Mouse (Mus musculus): ENCODE data around the gene Palb2. TPM values are rescaled to one million over a fixed set of nuclear protein-coding genes. Genes with fewer than 3 reads are reported as not detected.
A peak's percentile ranks its signal among the peaks of the same experiment; 100 is the strongest.

The Palb2 gene
- polyA plus RNA-seq, 2 experiments from 2014 or later: 10.5 to 10.6 TPM

- peak; percentile 53 for ATAC-seq
These were observed 33.6 kb downstream of the Palb2 start for GRCm38 (mm10) chr7:122099222-122099621.

- no peak for ATAC-seq
These were observed 34.8 kb downstream of the Palb2 start for GRCm38 (mm10) chr7:122098009-122098408.

GRCm38 (mm10) chr7:122094564-122095330 is 38.0 kb downstream of the Palb2 start:
- ATAC-seq: no peak

GRCm38 (mm10) chr7:122087195-122087982 is 45.4 kb downstream of the Palb2 start:
- ATAC-seq: no peak

GRCm38 (mm10) chr7:122081071-122081470 is 51.7 kb downstream of the Palb2 start:
- ATAC-seq: no peak

- no peak for ATAC-seq
These were observed 52.8 kb downstream of the Palb2 start for GRCm38 (mm10) chr7:122079798-122080554.

- no peak for ATAC-seq
These were observed 58.4 kb downstream of the Palb2 start for GRCm38 (mm10) chr7:122074374-122074773.

GRCm38 (mm10) chr7:122067517-122068381 is 65.0 kb downstream of the Palb2 start:
- ATAC-seq: no peak

GRCm38 (mm10) chr7:122066945-122067516 is 65.8 kb downstream of the Palb2 start, which contains the start of the genes Ubfd1 and Ears2:
Ubfd1 (plus strand) TSS chr7:122067175.
Ears2 (minus strand) TSS chr7:122067263.
- ATAC-seq: peak; percentile 83

GRCm38 (mm10) chr7:122066102-122066944 is 66.5 kb downstream of the Palb2 start:
- peak; percentile 1 for ATAC-seq

GRCm38 (mm10) chr7:122065656-122066055 is 67.1 kb downstream of the Palb2 start:
- ATAC-seq: no peak

Other genes with a start within 250 kb of the Palb2 start
- 10 to 100 TPM in 1 of 2 experiments, 1 to 10 TPM in 1; 8.3 to 10.3 TPM for gene Cog7, start 151.3 kb downstream of the Palb2 start, polyA plus RNA-seq (2017; shearing (Covaris generic))
- 1 to 10 TPM in 1 of 2 experiments, under 1 TPM in 1; 0.83 to 2.4 TPM for gene Gga2, start 111.8 kb downstream of the Palb2 start, polyA plus RNA-seq (2017; shearing (Covaris generic))
- gene Ubfd1, start 65.8 kb downstream of the Palb2 start, polyA plus RNA-seq (2017; shearing (Covaris generic)): 10 to 100 TPM; 10.1 to 12.7 TPM
- gene Ears2, start 65.7 kb downstream of the Palb2 start, polyA plus RNA-seq (2017; shearing (Covaris generic)): 1 to 10 TPM; 3.8 to 4.7 TPM
- 100 to 1,000 TPM; 148 to 236 TPM for gene Ndufab1, start 31.1 kb downstream of the Palb2 start, polyA plus RNA-seq (2017; shearing (Covaris generic))
- gene Dctn5, start 56 bp upstream of the Palb2 start, polyA plus RNA-seq (2017; shearing (Covaris generic)): 100 to 1,000 TPM; 120 to 122 TPM
- 10 to 100 TPM; 11.5 to 23.1 TPM for gene Plk1, start 26.5 kb upstream of the Palb2 start, polyA plus RNA-seq (2017; shearing (Covaris generic))
- gene Ern2, start 53.2 kb upstream of the Palb2 start, polyA plus RNA-seq (2017; shearing (Covaris generic)): not detected
- not detected for gene Chp2, start 86.5 kb upstream of the Palb2 start, polyA plus RNA-seq (2017; shearing (Covaris generic))
- gene Prkcb, start 155.8 kb upstream of the Palb2 start, polyA plus RNA-seq (2017; shearing (Covaris generic)): 10 to 100 TPM; 71.9 to 78.3 TPM